Mouse (Mus musculus) MN1 (cell line): ENCODE data around the gene Dpp3.
"Not testable (repeated sequence)": the region's sequence is repeated elsewhere in the genome, so short reads cannot be mapped to it uniquely, and the experiment has no call there.

Experiments
- DNase-seq: peaks from one replicate; pipeline ENCODE4 v3.0.0-alpha.2; 2016; ENCODE audit warnings: low spot score

The Dpp3 gene

DNA sequence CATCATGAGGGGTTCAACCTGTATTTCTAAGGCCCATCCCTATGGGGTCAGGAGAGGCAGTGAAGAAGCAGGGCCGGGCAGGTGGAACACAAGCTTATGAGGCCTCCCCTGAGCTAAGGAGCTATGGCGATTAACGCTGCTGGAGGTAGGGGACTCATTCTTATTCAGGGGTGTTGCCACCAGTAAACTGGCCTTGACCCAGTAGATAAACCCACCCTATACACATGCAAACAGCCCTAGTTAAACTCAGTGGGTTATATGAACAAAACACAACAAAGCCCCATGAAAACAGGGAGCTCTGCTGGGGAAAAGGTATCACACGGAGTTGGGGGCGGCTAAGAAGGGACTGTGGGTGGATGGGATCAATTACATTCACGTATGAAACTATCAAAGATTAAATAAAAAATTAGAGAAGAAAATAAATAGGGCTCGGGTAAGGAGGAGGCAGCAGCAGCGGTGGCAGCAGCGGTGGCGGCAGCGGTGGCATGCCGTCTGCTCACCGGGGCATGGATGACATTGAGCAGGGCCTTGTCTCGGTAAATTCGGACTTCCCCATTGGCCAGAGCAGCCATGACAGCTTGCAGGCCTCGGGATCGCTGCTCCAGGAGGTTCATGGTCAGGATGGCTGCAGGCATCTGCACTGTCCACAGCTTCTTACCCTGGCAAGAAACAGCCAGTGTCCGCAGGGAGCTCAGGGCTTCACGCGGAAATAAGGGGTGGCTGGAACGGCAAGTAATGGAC lies 31.1 kb downstream of the Dpp3 start:
- DNase-seq = no peak

DNA sequence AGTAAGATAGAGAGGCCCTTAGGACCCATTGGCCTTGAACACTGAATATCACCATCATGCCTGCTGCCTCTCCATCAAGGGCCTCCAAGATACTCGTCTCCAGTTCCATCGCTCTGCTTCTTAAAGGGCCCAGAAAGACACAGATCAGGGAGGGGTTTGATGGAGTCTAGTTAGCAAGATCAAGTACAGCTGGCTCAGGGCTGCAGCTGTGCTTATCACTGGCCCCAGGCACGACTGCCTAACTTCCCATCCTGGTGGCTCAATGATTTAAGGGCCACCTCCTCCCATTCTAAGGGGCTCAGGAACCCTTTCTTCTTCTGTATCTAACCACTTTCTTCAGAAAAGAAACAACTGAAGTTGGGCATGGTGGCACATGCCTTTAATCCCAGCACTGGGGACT lies 36.3 kb downstream of the Dpp3 start:
- DNase-seq = no peak

DNA sequence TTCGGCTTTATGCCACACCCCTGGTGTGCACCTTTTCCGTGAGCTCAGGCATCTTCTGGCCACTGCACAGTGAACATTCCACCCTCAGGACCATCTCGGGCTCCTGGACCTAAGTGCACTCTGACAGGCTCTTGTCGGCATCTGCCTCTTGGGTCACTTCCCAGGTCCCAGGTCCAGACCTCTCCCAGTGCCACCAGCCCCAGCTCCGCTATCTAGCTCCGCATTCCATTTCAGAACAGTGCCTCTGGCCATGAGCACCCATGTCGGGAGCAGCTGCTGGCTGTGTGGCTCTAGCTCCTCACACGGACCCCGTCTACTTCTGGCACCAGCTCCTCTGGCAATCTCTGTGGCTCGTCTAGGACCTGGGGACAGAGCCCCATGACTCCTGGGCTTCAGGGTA lies 38.3 kb downstream of the Dpp3 start:
- DNase-seq = no peak

DNA sequence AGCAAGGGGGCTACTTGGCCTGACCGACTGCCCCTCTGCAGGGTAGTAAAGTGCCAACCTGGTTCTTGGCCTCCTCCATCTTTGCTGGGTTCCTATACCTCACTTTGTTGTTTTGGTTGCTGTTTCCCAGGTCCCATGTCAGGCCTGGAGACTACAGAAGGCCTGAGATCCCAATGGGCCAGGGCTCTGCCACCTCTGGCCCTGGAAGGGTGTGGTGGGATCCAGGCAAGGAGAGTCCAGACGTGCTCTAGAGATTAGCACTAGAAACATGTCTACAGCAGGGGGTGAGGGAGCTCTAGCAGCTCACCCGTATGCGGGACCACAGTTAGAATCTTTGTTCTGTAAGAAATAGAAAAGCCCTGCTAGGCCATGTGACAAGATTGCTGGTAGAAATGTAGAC lies 44.1 kb downstream of the Dpp3 start:
- no peak for DNase-seq

DNA sequence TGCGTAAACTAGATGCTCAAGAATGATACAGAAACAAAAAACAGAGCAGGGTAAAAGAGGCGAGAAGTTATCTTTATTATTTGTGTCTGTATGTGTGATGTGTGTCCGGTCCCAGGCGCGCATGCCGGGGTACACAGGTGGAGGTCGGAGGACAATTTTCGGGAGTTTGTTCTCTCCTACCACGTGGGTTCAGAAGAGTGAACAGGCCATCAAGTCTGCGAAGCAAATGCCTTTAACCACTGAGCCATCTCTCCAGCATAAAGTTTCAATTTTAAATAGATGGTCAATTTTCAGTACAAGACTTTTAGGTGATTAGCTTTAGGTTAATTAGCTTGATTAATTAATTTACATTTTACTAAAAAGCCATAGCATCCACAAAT lies 48.8 kb downstream of the Dpp3 start:
- DNase-seq = no peak

DNA sequence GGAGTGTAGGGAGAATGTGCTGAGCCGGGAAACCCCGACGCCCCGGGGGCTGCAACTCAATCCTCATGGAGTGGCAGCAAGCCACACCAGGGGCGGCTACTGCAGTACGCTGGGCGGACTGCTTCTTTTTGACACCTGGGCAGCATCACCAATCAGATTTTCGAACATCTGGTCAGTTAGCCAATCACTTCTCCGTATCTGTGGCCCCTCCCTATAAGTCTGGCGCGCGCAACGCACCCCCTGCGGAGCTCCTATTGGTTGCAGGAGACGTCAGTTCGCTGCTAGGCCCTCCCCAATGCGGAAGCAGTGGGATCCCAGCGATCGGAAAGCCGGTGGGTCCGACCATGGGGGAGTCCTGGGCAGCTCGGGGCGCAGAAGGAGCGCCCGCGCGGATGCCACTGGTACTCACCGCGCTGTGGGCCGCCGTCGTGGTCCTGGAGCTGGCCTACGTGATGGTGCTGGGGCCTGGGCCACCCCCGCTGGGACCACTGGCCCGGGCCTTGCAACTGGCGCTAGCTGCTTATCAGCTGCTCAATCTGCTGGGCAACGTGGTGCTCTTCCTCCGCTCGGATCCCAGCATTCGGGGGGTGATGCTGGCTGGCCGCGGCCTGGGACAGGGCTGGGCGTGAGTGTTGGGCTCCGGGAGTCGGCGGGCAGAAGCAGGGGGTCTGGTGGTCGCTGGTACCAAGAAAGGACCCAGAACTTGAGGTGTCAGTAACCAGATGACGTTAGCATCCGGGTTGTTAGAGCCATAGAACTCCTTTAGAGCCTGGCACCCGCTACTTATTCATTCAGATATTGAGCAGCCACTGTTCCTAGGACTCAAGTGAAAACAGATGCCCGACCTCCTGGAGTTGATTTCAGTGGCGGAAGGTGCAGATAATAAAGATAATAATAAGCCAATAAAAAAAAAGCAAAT lies 49.4 kb downstream of the Dpp3 start, which contains the start of gene Zdhhc24:
TSS of gene Zdhhc24 (plus strand) at position 264 of the 919 bp plus-strand sequence.
- DNase-seq = peak; percentile 91

DNA sequence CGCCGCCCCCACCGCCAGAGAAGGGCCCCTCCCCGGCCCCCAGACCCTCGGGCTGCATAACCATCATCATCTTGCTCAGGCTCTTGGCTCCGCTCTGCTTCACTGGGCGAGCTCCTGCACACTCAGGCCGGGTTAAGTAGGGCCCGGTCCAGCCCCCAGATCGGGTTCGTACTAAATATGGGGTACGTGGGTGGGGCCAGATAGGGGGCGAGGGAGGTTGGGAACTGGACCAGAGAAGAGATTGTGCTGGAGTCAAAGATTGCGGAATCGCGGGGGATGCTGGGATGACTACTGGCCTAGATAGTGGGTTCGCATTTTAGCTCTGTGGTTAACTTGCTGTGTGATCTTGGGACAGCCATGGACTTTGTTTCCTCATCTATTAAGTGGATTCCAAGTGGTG lies 50.3 kb downstream of the Dpp3 start, which contains the start of gene Actn3:
TSS of gene Actn3 (minus strand) at position 125 of the 400 bp plus-strand sequence.
- DNase-seq = no peak

DNA sequence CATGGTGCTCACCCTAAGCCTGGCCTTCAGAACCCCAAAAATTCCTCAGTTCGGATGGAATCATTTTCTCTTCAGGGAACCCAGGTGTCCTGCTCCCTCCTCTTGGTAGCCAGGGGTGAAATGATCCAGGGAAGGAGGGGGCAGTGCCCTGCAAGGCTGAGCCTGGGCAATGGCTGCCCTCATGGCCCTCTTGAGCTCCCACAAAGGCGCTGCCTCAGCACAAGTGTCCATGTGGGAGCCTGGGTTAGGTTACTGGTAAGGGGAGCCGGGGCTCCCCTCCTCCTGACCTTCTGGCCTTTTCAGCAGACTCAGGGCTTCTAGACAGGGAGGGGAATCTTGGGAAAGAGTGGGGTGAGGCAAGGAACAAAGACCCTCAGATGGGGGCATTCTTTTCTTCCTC lies 51.3 kb downstream of the Dpp3 start:
- no peak for DNase-seq

DNA sequence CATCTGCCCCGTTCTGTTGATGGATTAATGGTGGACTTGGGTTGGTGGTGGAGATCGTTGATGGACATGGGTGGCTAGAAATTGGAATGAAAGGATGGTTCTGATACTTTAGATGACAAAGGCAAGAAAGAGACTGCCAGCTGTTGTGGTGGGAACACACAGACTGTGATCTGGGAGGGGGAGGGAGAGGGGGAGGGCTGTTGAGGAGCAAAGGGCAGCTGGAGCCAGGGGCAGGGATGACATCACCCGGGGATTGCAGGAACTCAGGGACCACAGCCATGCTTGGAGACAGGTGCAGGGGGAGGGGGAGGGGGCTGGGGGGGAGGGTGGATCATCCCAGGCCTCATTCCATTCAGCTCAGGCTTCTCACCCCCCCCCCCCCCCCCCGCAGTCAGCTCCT lies 51.8 kb downstream of the Dpp3 start:
- DNase-seq = no peak

DNA sequence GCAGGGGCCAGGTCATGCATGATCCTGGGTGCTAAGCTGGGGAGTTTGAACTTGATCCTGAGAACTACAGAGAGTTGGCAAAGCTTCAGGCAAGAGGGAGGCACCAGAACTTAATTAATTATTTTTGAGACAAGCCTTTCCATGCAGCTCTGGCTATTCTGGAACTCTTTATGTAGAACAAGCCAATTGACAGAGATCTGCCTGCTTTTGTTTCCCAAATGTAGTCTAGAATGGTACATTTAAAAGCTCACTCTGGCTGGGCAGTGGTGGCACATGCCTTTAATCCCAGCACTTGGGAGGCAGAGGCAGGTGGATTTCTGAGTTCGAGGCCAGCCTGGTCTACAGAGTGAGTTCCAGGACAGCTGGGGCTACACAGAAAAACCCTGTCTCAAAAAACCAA lies 53.5 kb downstream of the Dpp3 start:
- DNase-seq = not testable (repeated sequence)

DNA sequence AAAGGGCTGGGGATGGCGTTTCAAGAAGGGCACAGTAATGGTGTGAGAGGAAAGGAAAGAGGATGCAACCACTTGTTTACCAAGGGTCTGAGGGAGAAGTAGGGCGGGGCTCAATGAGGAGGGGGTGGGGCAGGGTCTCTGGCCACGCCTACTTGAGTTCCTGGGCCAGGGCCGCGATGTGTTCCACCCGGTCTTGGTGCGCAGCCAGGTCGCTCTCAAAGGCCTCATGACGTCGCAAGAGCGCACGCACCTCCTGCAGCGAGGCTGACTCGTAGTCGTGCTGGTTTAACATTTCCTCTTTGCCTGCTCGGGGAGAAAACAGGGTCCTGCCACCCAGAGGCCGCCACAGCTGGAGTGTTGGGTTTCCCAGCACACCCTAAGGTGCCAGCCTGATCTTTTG lies 62.9 kb downstream of the Dpp3 start:
- no peak for DNase-seq

DNA sequence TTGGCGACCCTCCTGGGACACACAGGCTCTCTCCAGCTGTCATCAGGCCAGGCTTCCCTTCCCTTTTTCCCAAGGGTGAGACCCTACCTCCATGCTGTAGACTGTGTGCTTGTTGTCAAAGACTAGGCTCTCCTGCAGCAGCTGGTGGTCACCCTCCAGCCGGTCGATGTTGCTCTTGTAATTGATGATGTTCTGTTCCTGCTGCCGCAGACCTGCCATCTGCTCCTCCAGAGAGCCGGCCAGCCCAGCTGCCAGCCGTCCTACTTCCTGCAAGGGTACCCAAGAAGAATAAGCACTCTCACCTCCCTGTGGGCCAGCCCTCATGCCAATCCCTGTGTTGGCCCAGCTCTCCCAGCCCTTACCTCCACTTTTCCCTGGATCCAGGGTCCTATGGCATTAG lies 65.0 kb downstream of the Dpp3 start:
- no peak for DNase-seq

DNA sequence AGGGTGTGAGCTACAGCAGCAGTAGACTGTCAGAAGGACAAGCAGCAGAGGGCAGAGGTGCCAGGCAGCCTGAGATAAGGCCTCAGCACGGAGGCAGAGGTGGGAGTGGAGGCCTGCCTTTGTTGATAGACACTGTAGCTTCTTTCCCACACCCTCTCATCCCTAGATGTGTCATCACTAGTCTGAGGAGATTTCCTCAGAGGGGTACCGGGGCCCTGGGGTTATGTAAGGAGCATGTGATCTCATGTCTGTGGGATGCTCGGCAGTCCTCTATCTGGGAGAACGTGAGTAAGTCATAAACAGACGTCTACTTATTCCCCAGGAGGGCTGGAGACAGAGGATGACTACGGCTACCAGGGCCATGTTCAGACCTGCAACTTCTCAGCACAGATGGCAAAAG lies 69.0 kb downstream of the Dpp3 start:
- no peak for DNase-seq
